Mouse (Mus musculus) stomach, postnatal 0 days (tissue): ENCODE measurements at regions not wholly inside any gene's neighbourhood (a gene's known extent, or its start where the extent isn't known, plus 50 kb on each side); places are given as distances from the start of the nearest gene placed in this dataset.
A peak's percentile ranks its signal among the peaks of the same experiment; 100 is the strongest.

Source experiments
- ATAC-seq: fragments of 200-750 bp; cut with Nextera tagmentation; 2 replicates; pipeline ENCODE4 v1.8.0; 2017; ENCODE audit not compliant: low FRiP score, low TSS enrichment
- DNase-seq: peaks from one replicate; pipeline ENCODE4 v3.0.0-alpha.2; 2016; ENCODE audit warnings: low spot score
- H3K27ac ChIP-seq: fragments of 300-500 bp; sonication (generic); replicated peaks from 2 replicates; pipeline ENCODE4 v1.5.1; 2014; ENCODE audit warnings: mild to moderate bottlenecking, control low read depth
- H3K27me3 ChIP-seq: fragments of 300-500 bp; sonication (generic); 2 replicates; pipeline ENCODE4 v1.6.1; 2014; ENCODE audit warnings: low read length; ENCODE audit not compliant: control insufficient read depth, insufficient read depth
- H3K36me3 ChIP-seq: fragments of 300-500 bp; sonication (generic); 2 replicates; pipeline ENCODE4 v1.6.1; 2014; ENCODE audit warnings: low read length, mixed read lengths; ENCODE audit not compliant: control insufficient read depth, insufficient read depth
- H3K4me1 ChIP-seq: fragments of 300-500 bp; sonication (generic); replicated peaks from 2 replicates; pipeline ENCODE4 v1.6.1; 2014; ENCODE audit warnings: antibody characterized with exemption; ENCODE audit not compliant: control insufficient read depth, insufficient read depth
- H3K4me2 ChIP-seq: fragments of 300-500 bp; sonication (generic); replicated peaks from 2 replicates; pipeline ENCODE4 v1.6.1; 2014; ENCODE audit warnings: low read depth, mild to moderate bottlenecking, control low read depth, moderate library complexity
- H3K4me3 ChIP-seq: fragments of 300-500 bp; sonication (generic); 2 replicates; pipeline ENCODE4 v1.5.1; 2014; ENCODE audit warnings: low read depth, low read length, control low read depth
- H3K9ac ChIP-seq: fragments of 300-500 bp; sonication (generic); 2 replicates; pipeline ENCODE4 v1.6.1; 2014; ENCODE audit warnings: mild to moderate bottlenecking, low read length, control low read depth, mixed read lengths
- H3K9me3 ChIP-seq: fragments of 300-500 bp; sonication (generic); 2 replicates; pipeline ENCODE4 v1.6.1; 2016; ENCODE audit warnings: low read length; ENCODE audit not compliant: control insufficient read depth
- CTCF ChIP-seq: IDR thresholded peaks from 2 replicates; pipeline ENCODE4 v1.5.1; 2016; ENCODE audit warnings: antibody characterized with exemption, low read depth, mild to moderate bottlenecking, moderate library complexity
- EP300 ChIP-seq: optimal IDR thresholded peaks from 2 replicates; pipeline ENCODE3; 2016; ENCODE audit warnings: antibody characterized with exemption
- WGBS: fragments of 180-500 bp; shearing (Covaris S2); extraction: QIAGEN DNeasy Blood & Tissue Kit; methylation state at CpG from one replicate; pipeline ENCODE4 v1.1.7; 2014; 5-methylcytosine and 5-hydroxymethylcytosine counted together

- Histone ChIP-seq H3K27me3 (no peaks in the 10 kb centered on the region), H3K9me3 (no peaks in the 10 kb centered on the region), H3K27ac (no peak overlapping the region), H3K4me2 (no peak overlapping the region), H3K36me3 (no peaks in the 10 kb centered on the region), H3K9ac (no peak overlapping the region), H3K4me3 (no peak overlapping the region), H3K4me1 (no peaks in the 10 kb centered on the region)
- TF ChIP-seq EP300 (no peak), CTCF (no peak)
- WGBS: 86% methylated on average over 2 of the region's 2 CpGs
- no peak for DNase-seq
- no peak for ATAC-seq
Observed at GRCm38 (mm10) chr3:38327286-38327685, 157.4 kb downstream of the Ankrd50 start.

- Histone ChIP-seq H3K4me3 (no peak overlapping the region), H3K36me3 (no peaks in the 10 kb centered on the region), H3K9me3 (no peaks in the 10 kb centered on the region), H3K27me3 (no peaks in the 10 kb centered on the region), H3K4me2 (no peak overlapping the region), H3K27ac (no peak overlapping the region), H3K4me1 (no peaks in the 10 kb centered on the region), H3K9ac (no peak overlapping the region)
- no peak for DNase-seq
- TF ChIP-seq CTCF (no peak), EP300 (no peak)
- ATAC-seq: no peak
Observed at GRCm38 (mm10) chr3:38326211-38326610, 158.4 kb downstream of the Ankrd50 start.

GRCm38 (mm10) chr3:38324663-38325062 lies 160.0 kb downstream of the Ankrd50 start:
- 55% methylated on average over 2 of the region's 2 CpGs for WGBS
- no peak overlapping the region for H3K9ac ChIP-seq
- H3K4me1 ChIP-seq: no peaks in the 10 kb centered on the region
- H3K4me3 ChIP-seq: no peak overlapping the region
- no peak for TF ChIP-seq EP300
- TF ChIP-seq CTCF: no peak
- no peaks in the 10 kb centered on the region for H3K36me3 ChIP-seq
- ATAC-seq (no peak), DNase-seq (no peak)
- H3K27me3 ChIP-seq: no peaks in the 10 kb centered on the region
- H3K4me2 ChIP-seq: no peak overlapping the region
- no peak overlapping the region for H3K27ac ChIP-seq
- H3K9me3 ChIP-seq: no peaks in the 10 kb centered on the region

GRCm38 (mm10) chr3:38322426-38322825 lies 162.2 kb downstream of the Ankrd50 start:
- Histone ChIP-seq H3K27ac (no peak overlapping the region), H3K4me2 (no peak overlapping the region), H3K9me3 (no peaks in the 10 kb centered on the region), H3K36me3 (no peaks in the 10 kb centered on the region), H3K9ac (no peak overlapping the region), H3K27me3 (no peaks in the 10 kb centered on the region), H3K4me1 (no peaks in the 10 kb centered on the region), H3K4me3 (no peak overlapping the region)
- ATAC-seq: peak; percentile 72; the same call in 1 of the 2 replicates
- WGBS: 30% methylated on average over 8 of the region's 8 CpGs
- DNase-seq: peak; percentile 41
- TF ChIP-seq CTCF: no peak
- no peak for TF ChIP-seq EP300

- H3K4me2 ChIP-seq: no peak overlapping the region
- no peak for ATAC-seq
- no peak overlapping the region for H3K9ac ChIP-seq
- TF ChIP-seq EP300: no peak
- no peak for TF ChIP-seq CTCF
- DNase-seq: no peak
- no peak overlapping the region for H3K4me3 ChIP-seq
- no peak overlapping the region for H3K27ac ChIP-seq
- no peaks in the 10 kb centered on the region for H3K9me3 ChIP-seq
- no peaks in the 10 kb centered on the region for H3K36me3 ChIP-seq
- no peaks in the 10 kb centered on the region for H3K4me1 ChIP-seq
- no peaks in the 10 kb centered on the region for H3K27me3 ChIP-seq
- WGBS: 67% methylated on average over 3 of the region's 3 CpGs
Observed at GRCm38 (mm10) chr3:38321620-38322019, 163.0 kb downstream of the Ankrd50 start.

- Histone ChIP-seq H3K4me1 (no peaks in the 10 kb centered on the region), H3K4me2 (no peak overlapping the region), H3K4me3 (no peak overlapping the region), H3K9me3 (no peaks in the 10 kb centered on the region), H3K9ac (no peak overlapping the region), H3K27ac (no peak overlapping the region), H3K36me3 (no peaks in the 10 kb centered on the region), H3K27me3 (no peaks in the 10 kb centered on the region)
- WGBS: 97% methylated on average over 6 of the region's 6 CpGs
- ATAC-seq (no peak), DNase-seq (no peak)
- no peak for TF ChIP-seq EP300
- TF ChIP-seq CTCF: no peak
Observed at GRCm38 (mm10) chr3:38320998-38321397, 163.6 kb downstream of the Ankrd50 start.
